Mouse (Mus musculus) kidney, postnatal 25 days (tissue): ENCODE measurements around the gene H1foo.
A peak's percentile ranks its signal among the peaks of the same experiment; 100 is the strongest.

Source experiments
- DNase-seq, 2 experiments: peaks; one replicate each; pipeline ENCODE4 v3.0.0; 2021; ENCODE audit warnings: mixed read lengths in 2 of 2

The H1foo gene

GRCm38 (mm10) chr6:115944638-115945037 lies at the start of gene H1foo:
H1foo (plus strand) TSS chr6:115944938.
- no peak for DNase-seq

- no peak for DNase-seq
Observed at GRCm38 (mm10) chr6:115896346-115896745, 48.4 kb upstream of the H1foo start.

- DNase-seq: no peak
Observed at GRCm38 (mm10) chr6:115897117-115897516, 47.6 kb upstream of the H1foo start.

GRCm38 (mm10) chr6:115897926-115898520 lies 46.7 kb upstream of the H1foo start:
- DNase-seq: no peak

- DNase-seq: peak; percentile 84 to 86
Observed at GRCm38 (mm10) chr6:115901062-115901461, 43.7 kb upstream of the H1foo start.

- DNase-seq: peak; percentile 62 to 84
Observed at GRCm38 (mm10) chr6:115901489-115901931, 43.2 kb upstream of the H1foo start.

GRCm38 (mm10) chr6:115902545-115902944 lies 42.2 kb upstream of the H1foo start:
- no peak for DNase-seq

GRCm38 (mm10) chr6:115905568-115905967 lies 39.2 kb upstream of the H1foo start:
- no peak for DNase-seq

- no peak for DNase-seq
Observed at GRCm38 (mm10) chr6:115906455-115906854, 38.3 kb upstream of the H1foo start.

GRCm38 (mm10) chr6:115906871-115907270 lies 37.9 kb upstream of the H1foo start:
- no peak for DNase-seq

- no peak for DNase-seq
Observed at GRCm38 (mm10) chr6:115908421-115908982, 36.2 kb upstream of the H1foo start.

- no peak for DNase-seq
Observed at GRCm38 (mm10) chr6:115909052-115909451, 35.7 kb upstream of the H1foo start.

- DNase-seq: peak; percentile 79 to 92
Observed at GRCm38 (mm10) chr6:115909940-115910339, 34.8 kb upstream of the H1foo start.

- peak; percentile 38 to 68 for DNase-seq
Observed at GRCm38 (mm10) chr6:115911763-115912162, 33.0 kb upstream of the H1foo start.

GRCm38 (mm10) chr6:115913482-115913881 lies 31.3 kb upstream of the H1foo start:
- DNase-seq: no peak

- DNase-seq: no peak
Observed at GRCm38 (mm10) chr6:115914511-115915202, 30.1 kb upstream of the H1foo start.

- no peak for DNase-seq
Observed at GRCm38 (mm10) chr6:115915601-115916445, 28.9 kb upstream of the H1foo start.

- DNase-seq: no peak
Observed at GRCm38 (mm10) chr6:115916611-115917010, 28.1 kb upstream of the H1foo start.

GRCm38 (mm10) chr6:115918615-115919014 lies 26.1 kb upstream of the H1foo start:
- DNase-seq: no peak

GRCm38 (mm10) chr6:115919876-115920275 lies 24.9 kb upstream of the H1foo start:
- peak in 1 of 2 experiments; percentile 54 for DNase-seq

GRCm38 (mm10) chr6:115924829-115925228 lies 19.9 kb upstream of the H1foo start:
- no peak for DNase-seq

GRCm38 (mm10) chr6:115926416-115926815 lies 18.3 kb upstream of the H1foo start:
- no peak for DNase-seq
